Mouse (Mus musculus) cortical plate, adult 2 months (tissue): ENCODE measurements around the gene Ttll4.

Experiments
- CTCF ChIP-seq: fragments of 200-500 bp; IDR thresholded peaks from 2 replicates; pipeline ENCODE4 v1.5.1; 2011; ENCODE audit warnings: mild to moderate bottlenecking, control low read depth, low read length; ENCODE audit not compliant: insufficient read depth; ENCODE audit errors: extremely low read depth
- POLR2A ChIP-seq: fragments of 200-500 bp; IDR thresholded peaks from 2 replicates; pipeline ENCODE4 v1.6.1; 2011; ENCODE audit warnings: mild to moderate bottlenecking, low read length, control low read depth; ENCODE audit not compliant: insufficient read depth; ENCODE audit errors: extremely low read depth

DNA sequence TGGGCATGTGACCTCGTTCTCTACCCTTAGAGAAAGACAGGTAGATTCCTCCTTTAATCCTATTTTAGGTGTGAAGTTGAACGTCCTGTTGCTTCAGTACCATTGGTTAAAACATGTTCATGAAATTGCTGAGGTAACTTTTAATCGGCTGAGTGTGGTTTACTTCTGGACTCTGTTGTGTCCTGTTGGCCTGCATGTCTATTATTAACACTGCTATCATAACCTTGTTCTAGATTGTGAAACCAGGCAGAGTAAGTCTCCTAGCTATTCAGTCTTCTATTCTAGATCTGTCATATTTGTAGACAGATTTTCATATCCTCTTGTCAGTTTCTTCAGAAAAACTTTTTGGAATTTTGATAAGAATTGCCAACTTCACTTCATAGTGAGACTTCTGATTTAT lies 6.8 kb downstream of the Ttll4 start:
- no peak for TF ChIP-seq CTCF
- TF ChIP-seq POLR2A, result no peak
